Mouse (Mus musculus): ENCODE data around the gene Stab1.

The Stab1 gene

DNA sequence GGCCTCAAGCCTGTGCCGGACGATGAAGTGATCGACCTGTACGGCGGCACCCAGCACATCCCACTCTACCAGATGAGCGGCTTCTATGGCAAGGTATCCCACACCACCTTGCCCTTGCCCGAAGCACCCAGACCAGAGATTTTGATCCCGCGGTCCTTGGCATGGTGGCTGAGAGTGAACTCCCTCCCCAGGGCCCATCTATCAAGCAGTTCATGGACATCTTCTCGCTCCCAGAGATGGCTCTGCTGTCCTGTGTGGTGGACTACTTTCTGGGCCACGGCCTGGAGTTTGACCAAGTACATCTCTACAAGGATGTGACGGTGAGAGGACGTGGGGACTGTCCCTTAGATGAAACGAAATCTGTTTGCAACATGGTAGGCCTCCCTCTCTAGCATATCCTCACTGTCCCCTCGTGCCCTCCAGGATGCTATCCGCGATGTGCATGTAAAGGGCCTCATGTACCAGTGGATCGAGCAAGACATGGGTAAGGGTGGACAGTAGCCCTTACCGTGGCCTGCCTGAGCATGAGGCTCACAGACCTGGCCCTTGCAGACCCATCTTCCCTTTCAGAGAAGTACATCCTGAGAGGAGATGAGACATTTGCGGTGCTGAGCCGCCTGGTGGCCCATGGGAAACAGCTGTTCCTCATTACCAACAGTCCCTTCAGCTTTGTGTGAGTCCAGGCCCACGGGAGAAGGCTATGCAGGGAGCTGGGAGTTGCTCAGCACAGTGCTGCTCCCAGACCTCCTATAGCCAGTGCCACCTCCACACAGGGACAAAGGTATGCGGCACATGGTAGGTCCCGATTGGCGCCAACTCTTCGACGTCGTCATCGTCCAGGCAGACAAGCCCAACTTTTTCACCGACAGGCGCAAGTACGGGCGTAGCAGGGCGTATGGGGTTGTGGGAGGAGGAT, 32.7 kb downstream of the Stab1 start:
- in situ Hi-C loops (cut with MboI; ENCODE audit: unreplicated experiment in 2 of 2), result no loop called here

DNA sequence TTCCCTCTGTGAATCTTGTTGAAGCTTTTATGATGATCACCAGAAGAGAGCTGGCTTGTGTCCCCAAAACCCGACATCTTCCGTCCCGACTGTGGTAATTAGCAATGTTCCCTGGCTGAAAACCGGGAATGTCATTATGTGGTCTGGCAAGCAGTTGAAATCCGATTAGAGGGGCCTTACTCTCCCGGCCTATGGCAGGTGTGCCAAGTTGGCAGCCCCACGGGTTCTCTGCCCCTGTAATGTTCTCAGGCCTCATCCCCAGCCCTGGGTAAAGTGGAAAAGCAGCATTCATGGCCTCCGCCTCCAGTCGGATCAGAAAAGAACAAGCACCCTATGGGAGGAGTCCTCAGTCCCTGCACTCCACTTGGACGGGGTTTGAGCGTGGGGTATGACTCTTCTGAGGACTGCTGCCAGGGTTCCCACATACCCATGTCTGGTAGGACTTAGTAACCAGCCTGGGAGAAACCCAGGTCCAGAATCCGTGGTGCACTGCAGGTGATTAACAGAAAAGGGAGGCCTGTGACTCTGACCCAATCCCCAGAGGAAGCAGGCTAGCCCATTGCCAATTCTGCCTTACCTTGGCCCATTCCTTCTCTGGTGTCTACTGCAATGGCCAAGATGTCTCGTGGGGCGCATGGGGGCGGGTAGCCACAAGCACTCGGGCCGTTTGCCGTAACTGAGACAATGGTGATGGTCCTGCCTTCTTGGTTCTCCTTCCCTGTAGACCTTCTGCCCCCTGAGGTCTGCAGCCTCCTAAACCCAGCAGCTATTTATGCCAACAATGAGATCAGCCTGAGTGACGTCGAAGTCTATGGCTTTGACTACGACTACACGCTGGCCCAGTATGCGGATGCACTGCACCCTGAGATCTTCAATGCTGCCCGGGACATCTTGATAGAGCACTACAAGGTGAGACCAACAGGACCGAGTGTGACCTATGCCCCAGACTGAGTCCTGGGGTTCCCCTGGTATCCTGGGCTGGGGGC, 34.1 kb downstream of the Stab1 start:
- in situ Hi-C loops (cut with MboI; ENCODE audit: unreplicated experiment in 2 of 2), result no loop called here

DNA sequence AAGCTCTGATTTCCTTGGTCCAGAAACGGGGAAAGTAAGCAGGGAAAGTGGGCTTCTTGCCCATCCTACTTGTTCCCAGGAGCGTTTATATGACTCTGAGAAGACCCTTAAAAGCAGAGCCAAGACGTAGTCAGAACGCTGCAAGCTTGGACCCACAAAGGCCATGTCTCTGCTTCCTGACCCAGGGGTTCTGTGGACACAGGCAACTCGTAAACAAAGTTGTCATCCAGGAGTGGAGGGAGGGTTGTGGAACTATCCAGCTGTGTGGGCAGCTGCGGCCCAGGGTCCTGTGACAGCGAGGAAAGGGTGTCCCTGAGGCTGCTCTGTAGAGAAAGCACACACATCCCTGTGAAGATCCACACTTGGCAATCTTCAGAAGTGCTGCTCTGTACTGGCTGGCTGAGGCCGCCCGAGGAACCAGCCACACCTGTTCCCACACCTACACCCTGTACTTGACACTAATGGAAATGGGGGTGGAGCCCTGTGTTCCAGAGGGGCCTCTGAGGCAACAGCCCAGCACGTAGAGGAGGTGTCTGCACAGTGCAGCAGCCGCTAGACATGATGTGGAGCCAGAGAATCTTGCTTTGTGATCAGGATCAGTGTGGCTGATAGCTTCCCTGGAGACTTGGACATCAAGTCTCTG, 35.3 kb downstream of the Stab1 start:
- in situ Hi-C loops (cut with MboI; ENCODE audit: unreplicated experiment in 2 of 2), result no loop called here

- in situ Hi-C loops (cut with MboI; ENCODE audit: unreplicated experiment in 2 of 2), result no loop called here
These were observed 35.9 kb downstream of the Stab1 start for GRCm38 (mm10) chr14:31132491-31132975.

DNA sequence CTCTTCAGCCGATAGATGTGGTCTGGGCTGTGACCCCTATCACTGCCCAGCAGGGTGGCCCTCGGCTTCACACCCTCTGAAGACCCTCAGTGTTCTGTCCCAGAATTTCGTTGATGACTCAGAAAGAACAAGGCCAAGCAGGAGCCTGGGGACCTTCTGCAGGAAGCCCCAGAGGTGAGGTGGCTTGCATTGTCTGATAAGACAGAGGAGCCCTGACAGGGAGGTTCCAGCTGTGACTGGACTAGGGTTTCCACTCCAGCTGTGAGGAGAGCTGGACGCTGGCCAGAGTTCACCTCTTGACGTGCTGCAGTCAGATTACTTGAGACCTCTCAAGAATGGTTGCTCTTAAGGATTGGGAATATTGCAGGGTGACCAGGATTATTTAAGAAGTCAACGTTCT, 36.4 kb downstream of the Stab1 start:
- in situ Hi-C loops (cut with MboI; ENCODE audit: unreplicated experiment in 2 of 2), result no loop called here

DNA sequence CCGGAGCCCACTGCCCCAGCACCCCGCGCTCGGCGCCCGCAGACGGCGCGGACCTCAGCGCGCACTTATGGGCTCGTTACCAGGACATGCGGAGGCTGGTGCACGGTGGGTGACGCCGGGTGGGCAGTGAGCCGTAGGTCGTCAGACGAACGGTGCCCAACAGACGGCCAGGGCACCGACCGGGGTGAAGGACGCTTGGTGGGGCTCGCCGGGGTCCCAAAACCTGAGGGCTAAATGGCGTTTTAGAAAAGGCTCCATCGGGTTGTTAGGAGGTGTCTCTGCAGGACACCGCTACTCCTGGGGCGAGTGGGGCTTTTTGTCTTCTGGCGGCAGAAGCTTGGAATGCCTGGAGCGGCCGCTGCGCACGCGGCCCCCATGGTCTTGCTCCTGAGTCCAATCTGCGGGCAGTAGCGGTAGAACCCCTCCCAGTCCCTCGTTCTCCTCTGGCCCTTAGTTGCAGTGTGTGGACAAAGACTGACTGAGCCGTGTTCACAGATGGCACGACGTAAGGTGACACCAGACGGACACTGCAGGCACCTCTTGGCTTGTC, 37.1 kb downstream of the Stab1 start:
- in situ Hi-C loops (cut with MboI; ENCODE audit: unreplicated experiment in 2 of 2), result no loop called here

DNA sequence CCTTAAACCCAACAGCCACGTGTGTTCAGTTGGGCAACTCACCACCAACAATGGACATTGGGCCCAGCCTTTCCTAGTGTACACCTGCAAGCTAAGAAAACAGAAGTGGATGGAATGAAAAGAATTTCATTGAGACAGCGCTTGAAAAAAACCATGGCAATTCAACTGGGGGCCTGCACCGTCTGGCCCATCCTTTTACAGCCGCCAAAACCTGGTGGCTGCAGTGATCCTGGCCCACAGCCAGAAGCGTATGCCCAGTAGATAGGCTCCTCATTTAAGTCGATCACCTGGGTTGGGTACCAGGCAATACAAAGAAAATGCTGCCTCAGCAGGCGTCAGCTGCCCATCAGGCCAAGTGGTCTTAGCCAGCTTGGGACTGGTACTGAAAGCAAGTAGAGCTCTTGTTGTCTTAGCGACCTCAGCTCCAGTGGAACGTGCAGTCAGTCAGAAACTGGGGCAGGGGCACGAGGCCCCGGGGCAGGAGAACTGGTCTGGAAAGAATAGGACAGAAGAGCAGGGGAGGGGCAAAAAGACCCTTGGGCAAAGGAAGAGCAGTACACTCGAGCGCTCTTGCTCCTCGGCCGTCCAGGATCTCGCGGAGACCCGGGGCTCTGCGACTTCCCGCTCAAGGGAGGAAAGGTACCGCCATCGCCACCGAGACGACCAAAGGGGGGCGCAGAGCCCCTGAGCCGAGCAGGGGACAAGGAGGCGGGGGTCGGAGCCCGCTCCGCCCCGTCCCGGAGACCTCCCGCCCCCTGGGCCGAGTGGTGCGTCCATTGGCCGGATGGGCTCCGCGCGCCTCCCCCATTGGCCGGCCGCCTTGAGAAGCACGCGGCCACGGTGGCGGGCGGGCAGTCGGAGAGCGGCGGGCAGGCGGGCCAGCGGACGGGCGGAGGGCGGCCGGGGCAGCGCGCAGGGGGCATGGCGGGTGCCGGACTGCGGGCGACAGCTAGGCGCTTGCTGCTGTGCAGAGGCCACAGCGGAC, 37.9 kb downstream of the Stab1 start, which contains the start of gene Nt5dc2:
Nt5dc2 (plus strand) TSS at position 818 of the 985 bp plus-strand sequence.
- in situ Hi-C loops (cut with MboI; ENCODE audit: unreplicated experiment in 2 of 2), result no loop called here

- in situ Hi-C loops (cut with MboI; ENCODE audit: unreplicated experiment in 2 of 2), result no loop called here
These were observed 38.9 kb downstream of the Stab1 start for GRCm38 (mm10) chr14:31129326-31130235.

GRCm38 (mm10) chr14:31128826-31129219, 39.6 kb downstream of the Stab1 start, which contains the start of gene Smim4:
Smim4 (minus strand) TSS chr14:31128956.
- in situ Hi-C loops (cut with MboI; ENCODE audit: unreplicated experiment in 2 of 2), result no loop called here

DNA sequence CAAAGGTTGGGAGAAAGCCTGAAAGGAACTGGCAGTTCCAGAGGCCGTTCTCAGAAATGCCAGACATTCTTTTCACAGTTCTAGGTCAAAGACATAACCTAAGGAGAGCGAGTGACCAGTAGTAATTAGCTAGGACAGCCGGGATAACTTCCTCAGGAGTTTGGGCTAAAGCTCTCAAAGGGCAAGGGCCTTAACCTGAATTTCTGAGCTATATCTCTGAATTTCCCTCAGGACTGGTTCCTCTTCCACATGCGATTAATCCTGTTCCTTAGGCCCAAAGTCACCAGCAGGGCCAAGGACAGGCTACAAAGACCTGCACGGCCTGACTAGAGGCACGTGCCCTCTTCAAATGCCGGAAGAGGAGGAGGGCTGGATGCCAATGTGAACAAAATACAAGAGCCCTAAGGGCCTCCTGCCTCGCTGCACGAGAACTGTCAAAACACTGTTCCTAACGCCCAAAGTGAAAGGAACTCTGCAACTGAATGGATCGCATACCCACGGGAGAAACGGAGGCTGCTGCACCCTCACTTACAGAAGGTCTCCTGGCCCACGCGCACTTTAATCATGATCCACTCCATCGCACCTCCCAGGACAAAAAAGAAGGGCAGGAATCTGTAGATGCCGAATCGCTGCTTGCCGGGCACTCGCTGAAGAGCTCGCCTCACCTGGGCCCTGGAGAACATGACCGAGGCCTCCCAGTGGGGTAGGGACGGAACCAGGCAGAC, 40.2 kb downstream of the Stab1 start:
- in situ Hi-C loops (cut with MboI; ENCODE audit: unreplicated experiment in 2 of 2), result no loop called here

- in situ Hi-C loops (cut with MboI; ENCODE audit: unreplicated experiment in 2 of 2), result no loop called here
These were observed 41.6 kb downstream of the Stab1 start for GRCm38 (mm10) chr14:31126826-31127225.

DNA sequence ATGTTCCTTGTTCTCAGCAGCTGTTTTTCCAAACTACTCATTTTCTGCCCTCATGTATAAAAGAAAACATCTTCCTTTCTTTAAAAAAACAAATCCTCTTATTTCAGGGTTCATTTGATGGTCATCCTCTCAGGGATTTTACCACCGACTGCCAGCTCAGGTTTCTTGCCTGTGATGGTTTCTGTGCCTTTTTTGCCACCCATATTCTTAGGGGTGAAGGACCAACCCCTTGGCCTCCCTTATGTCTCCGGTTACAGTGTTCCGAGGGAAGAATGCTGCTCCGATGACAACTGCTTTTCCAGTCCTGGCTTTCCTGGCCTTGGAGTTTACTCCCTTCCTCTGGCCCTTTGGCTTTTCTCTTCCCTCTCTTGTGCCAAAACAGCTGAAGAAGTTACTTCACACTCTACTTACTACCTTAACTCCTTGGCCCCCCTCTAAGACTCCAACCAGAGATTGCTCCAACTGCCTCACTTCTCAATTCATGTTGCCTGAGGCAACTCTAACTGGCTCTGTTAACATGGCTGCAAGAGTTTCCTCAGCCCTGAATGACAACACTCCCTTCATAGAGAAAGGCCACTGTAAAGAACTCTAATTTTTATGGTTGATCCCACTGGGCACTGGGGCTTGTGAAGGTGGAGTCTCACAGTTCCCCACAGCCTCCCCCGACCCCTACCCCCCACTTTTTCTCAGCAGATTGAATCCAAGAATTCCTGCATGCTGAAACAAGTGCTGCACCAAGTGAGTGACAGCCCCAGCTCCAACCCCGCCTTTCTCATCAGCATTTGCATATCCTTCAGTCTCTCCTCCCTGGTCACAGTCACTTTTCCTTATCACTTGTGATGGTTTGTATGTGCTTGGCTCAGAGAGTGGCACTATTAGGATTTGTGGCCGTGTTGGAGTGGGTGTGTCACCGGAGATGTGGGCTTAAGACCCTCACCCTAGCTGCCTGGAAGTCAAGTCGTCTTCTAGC, 43.0 kb downstream of the Stab1 start:
- in situ Hi-C loops (cut with MboI; ENCODE audit: unreplicated experiment in 2 of 2), result no loop called here

DNA sequence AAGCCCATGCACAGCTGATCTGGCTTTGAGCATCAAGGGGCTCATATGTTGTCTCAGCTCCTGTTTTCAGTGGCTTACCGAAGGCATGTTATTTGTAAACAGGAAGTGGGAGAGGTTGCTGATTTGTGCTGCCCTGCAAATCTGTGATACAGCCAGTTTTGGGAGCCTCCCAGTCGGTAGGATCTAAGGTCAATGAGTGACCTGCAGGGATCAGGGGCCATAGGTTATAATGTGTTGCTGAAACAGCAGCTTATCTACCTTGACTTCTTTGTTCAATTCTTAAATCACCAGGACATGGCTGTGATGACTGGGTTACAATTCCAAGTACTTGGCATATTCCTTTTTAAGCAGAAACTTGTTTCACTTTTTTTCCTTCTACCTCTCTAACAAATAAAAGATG, 52.9 kb downstream of the Stab1 start:
- in situ Hi-C loops (cut with MboI; ENCODE audit: unreplicated experiment in 2 of 2), result no loop called here

DNA sequence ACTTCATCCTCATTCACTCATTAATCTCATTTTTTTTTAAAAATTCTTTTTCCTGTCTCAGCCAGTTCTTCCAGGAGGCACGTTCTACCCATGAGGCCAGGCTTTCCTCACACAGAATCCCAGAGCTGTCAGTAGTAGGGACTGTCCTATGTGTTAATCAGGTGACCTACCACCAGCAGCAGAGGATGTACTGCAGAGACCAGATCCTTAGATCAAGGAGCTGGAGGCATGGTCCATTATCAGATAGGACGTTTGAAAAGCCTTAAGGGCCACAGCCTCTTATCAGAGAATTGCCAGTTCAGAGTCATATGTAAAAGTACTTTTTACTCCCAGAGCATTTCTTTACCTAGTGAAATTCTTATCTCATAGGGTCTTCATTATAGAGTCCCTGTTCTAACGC, 54.4 kb downstream of the Stab1 start:
- in situ Hi-C loops (cut with MboI; ENCODE audit: unreplicated experiment in 2 of 2), result no loop called here

DNA sequence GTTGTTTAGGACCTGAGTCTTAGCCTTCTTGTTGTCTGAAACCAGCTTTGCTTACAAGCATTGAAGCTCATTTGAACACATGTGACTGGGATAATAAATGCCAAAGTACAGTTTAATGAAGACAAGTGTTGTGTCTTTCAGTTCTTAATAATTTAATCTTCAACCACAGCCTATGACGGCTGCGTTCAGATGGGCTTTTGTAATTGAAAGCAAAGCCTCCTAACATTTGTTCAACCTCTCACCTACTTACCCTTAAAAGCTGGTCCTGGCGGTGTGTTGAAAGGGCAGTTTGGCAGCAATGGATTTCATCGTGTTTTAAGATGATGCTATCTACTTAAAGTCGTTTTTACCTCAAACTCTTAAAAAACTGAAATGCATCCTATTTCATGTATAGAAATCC, 56.3 kb downstream of the Stab1 start:
- in situ Hi-C loops (cut with MboI; ENCODE audit: unreplicated experiment in 2 of 2), result no loop called here

DNA sequence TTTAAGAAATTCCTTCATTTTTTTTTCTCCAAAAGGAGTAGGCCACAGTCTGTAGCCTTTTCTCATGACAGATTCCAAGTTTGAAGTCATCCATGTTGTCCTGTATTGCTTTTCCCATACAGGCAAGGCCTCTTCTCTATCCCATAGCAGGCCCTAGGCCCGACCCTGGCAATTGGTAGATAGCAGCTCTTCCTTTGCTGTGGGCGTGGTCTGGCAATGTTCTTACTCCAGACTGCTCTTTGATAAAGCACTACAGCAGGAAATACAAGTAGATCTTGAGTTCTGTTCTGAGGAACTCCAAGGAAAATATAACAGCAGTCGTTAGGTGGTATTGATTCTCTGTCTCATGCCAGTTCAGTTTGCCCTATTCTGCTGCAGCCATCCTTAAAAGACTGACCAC, 57.8 kb downstream of the Stab1 start:
- in situ Hi-C loops (cut with MboI; ENCODE audit: unreplicated experiment in 2 of 2), result no loop called here

Measured in v-Abl transformed pro-B cells (cell line).